ENCODE assay signal across 10 mouse cellular contexts in genomic region chr5:49857202-49857601, GRCm38 (mm10).
A peak's percentile ranks its signal among the peaks of the same experiment; 100 is the strongest.
DNase-seq lines count a peak whose midpoint lies in the region; ATAC-seq and TF ChIP-seq lines count a peak whose summit lies in the region.
"Had no signal": no experiment of that assay in that cellular context is flagged by ENCODE, and none has a peak within 500 bp of the region (broad histone marks: within the 10 kb centered on the region; RNA-seq: fewer than 3 reads in every experiment).

No protein-coding gene starts in this region.

- no peak for TF ChIP-seq EP300 in heart, postnatal 0 days (IDR thresholded peaks at IDR 0.05; ENCODE audit: low read depth)

- H3K27me3 ChIP-seq in heart, postnatal 0 days (ENCODE audit: control insufficient read depth, insufficient read depth, low read length) = no peaks in the 10 kb centered on the region
- H3K27me3 ChIP-seq in heart, embryonic 11.5 days (ENCODE audit: control insufficient read depth, insufficient read depth, low read length) = no peaks in the 10 kb centered on the region
- H3K27me3 ChIP-seq: neural tube, embryonic 13.5 days; stomach, embryonic 15.5 days had no signal

- H3K4me1 ChIP-seq in heart, postnatal 0 days (ENCODE audit: control insufficient read depth, insufficient read depth) = no peaks in the 10 kb centered on the region
- no peaks in the 10 kb centered on the region for H3K4me1 ChIP-seq in heart, embryonic 11.5 days (ENCODE audit: control insufficient read depth, insufficient read depth, low read length)
- H3K4me1 ChIP-seq: neural tube, embryonic 13.5 days; stomach, embryonic 15.5 days had no signal

- no peak for DNase-seq in heart, postnatal 0 days (ENCODE audit: low spot score)
- peak; percentile 13 for DNase-seq in right cerebral cortex, postnatal 14 days
- DNase-seq in right cerebral cortex, postnatal 25 days = no peak
- DNase-seq in cerebellum, postnatal 10 days = peak; percentile 33 to 37
- peak; percentile 35 for DNase-seq in lung, postnatal 36 days
- no peak for DNase-seq in gastrocnemius, postnatal 14 days
- no peak for DNase-seq in thymus, postnatal 14 days

- TF ChIP-seq CTCF in heart, postnatal 0 days (IDR thresholded peaks at IDR 0.05; ENCODE audit: low read depth) = peak; percentile 45

- WGBS in heart, postnatal 0 days = 17% methylated on average over 1 of the region's 1 CpGs
- 43% methylated on average over 1 of the region's 1 CpGs for WGBS in heart, embryonic 11.5 days (ENCODE audit: insufficient replicate concordance)

- H3K9ac ChIP-seq in heart, postnatal 0 days (replicated peaks; ENCODE audit: low read depth, low read length) = no peak overlapping the region
- H3K9ac ChIP-seq in heart, embryonic 11.5 days (ENCODE audit: low read depth, low read length) = no peak overlapping the region
- H3K9ac ChIP-seq: neural tube, embryonic 13.5 days; stomach, embryonic 15.5 days had no signal

- no peak overlapping the region for H3K4me3 ChIP-seq in heart, postnatal 0 days (ENCODE audit: low read depth, low read length)
- no peak overlapping the region for H3K4me3 ChIP-seq in heart, embryonic 11.5 days (ENCODE audit: low read depth, low read length)
- H3K4me3 ChIP-seq: neural tube, embryonic 13.5 days; stomach, embryonic 15.5 days had no signal

- no peak for ATAC-seq in heart, postnatal 0 days (ENCODE audit: insufficient read depth, low read depth)
- ATAC-seq in heart, embryonic 11.5 days (replicated peaks; ENCODE audit: insufficient number of reproducible peaks, low FRiP score, low TSS enrichment) = no peak

- no peak overlapping the region for H3K4me2 ChIP-seq in heart, postnatal 0 days (ENCODE audit: low read depth, low read length)
- H3K4me2 ChIP-seq in heart, embryonic 11.5 days = no peak overlapping the region
- H3K4me2 ChIP-seq: neural tube, embryonic 13.5 days; stomach, embryonic 15.5 days had no signal

- no peaks in the 10 kb centered on the region for H3K9me3 ChIP-seq in heart, postnatal 0 days (replicated peaks; ENCODE audit: control insufficient read depth, low read length)
- H3K9me3 ChIP-seq in heart, embryonic 11.5 days (replicated peaks; ENCODE audit: control insufficient read depth, low read length) = no peaks in the 10 kb centered on the region
- H3K9me3 ChIP-seq: neural tube, embryonic 13.5 days; stomach, embryonic 15.5 days had no signal

- no peak overlapping the region for H3K27ac ChIP-seq in heart, postnatal 0 days (ENCODE audit: low read depth)
- no peak overlapping the region for H3K27ac ChIP-seq in heart, embryonic 11.5 days (ENCODE audit: low read depth, low read length)
- H3K27ac ChIP-seq: neural tube, embryonic 13.5 days; stomach, embryonic 15.5 days had no signal

- no peaks in the 10 kb centered on the region for H3K36me3 ChIP-seq in heart, postnatal 0 days (replicated peaks; ENCODE audit: control insufficient read depth, insufficient read depth, low read length)
- no peaks in the 10 kb centered on the region for H3K36me3 ChIP-seq in heart, embryonic 11.5 days (ENCODE audit: control insufficient read depth, insufficient read depth, low read length)
- H3K36me3 ChIP-seq: neural tube, embryonic 13.5 days; stomach, embryonic 15.5 days had no signal

- intact Hi-C loops in gastrocnemius, postnatal 14 days (cut with DNase I; ENCODE audit: low total_unique reads) = no loop called here

Comparison
In these comparisons a context has a peak if more than half of its experiments do, and no peak if none do; other contexts are left out.
1. DNase-seq: peak in right cerebral cortex, postnatal 14 days (single experiment), cerebellum, postnatal 10 days (2 of 2) and lung, postnatal 36 days (single experiment); none in heart, postnatal 0 days (single experiment), right cerebral cortex, postnatal 25 days (single experiment), gastrocnemius, postnatal 14 days (single experiment) and thymus, postnatal 14 days (single experiment).